Mouse (Mus musculus): Measurements from ENCODE around the gene Cmtm4.

GRCm38 (mm10) chr8:104336806-104337205, 58.8 kb downstream of the Cmtm4 start:
- TF ChIP-seq CTCF (IDR thresholded peaks at IDR 0.05; ENCODE audit: borderline replicate concordance, control insufficient read depth, extremely low read depth, insufficient read depth, low read length, poor library complexity) (no peak), POLR2A (IDR thresholded peaks at IDR 0.05; ENCODE audit: control insufficient read depth, extremely low read depth, insufficient read depth, low read length, poor library complexity) (no peak)

Data from thymus, adult 2 months (tissue).